Mouse (Mus musculus) limb, embryonic 14.5 days (tissue): Measurements from ENCODE around the gene Popdc2. TPM values are rescaled to one million over a fixed set of nuclear protein-coding genes. Genes with fewer than 3 reads are reported as not detected.

Experiments used
- ATAC-seq: fragments of 200-750 bp; cut with Nextera tagmentation; 2 replicates; pipeline ENCODE4 v1.8.0; 2017; ENCODE audit warnings: low read depth, moderate number of reproducible peaks, moderate TSS enrichment; ENCODE audit not compliant: low FRiP score
- DNase-seq: peaks from one replicate; pipeline ENCODE4 v3.0.0-alpha.2; 2015; ENCODE audit warnings: low spot score
- H3K27ac ChIP-seq: fragments of 300-500 bp; sonication (generic); replicated peaks from 2 replicates; pipeline ENCODE4 v1.5.1; 2014; ENCODE audit warnings: low read depth, mild to moderate bottlenecking, low read length, moderate library complexity, mixed read lengths
- H3K27me3 ChIP-seq: fragments of 300-500 bp; sonication (generic); 2 replicates; pipeline ENCODE4 v1.6.1; 2014; ENCODE audit warnings: low read length, mixed read lengths; ENCODE audit not compliant: control insufficient read depth, insufficient read depth
- H3K36me3 ChIP-seq: fragments of 300-500 bp; sonication (generic); 2 replicates; pipeline ENCODE4 v1.6.1; 2014; ENCODE audit warnings: mild to moderate bottlenecking, low read length, moderate library complexity, mixed read lengths; ENCODE audit not compliant: control insufficient read depth, insufficient read depth
- H3K4me1 ChIP-seq: fragments of 300-500 bp; sonication (generic); 2 replicates; pipeline ENCODE4 v1.6.1; 2014; ENCODE audit warnings: antibody characterized with exemption, low read length, mixed read lengths; ENCODE audit not compliant: control insufficient read depth, insufficient read depth
- H3K4me2 ChIP-seq: fragments of 300-500 bp; sonication (generic); replicated peaks from 2 replicates; pipeline ENCODE4 v1.6.1; 2014; ENCODE audit warnings: low read depth, mild to moderate bottlenecking, low read length, moderate library complexity; ENCODE audit not compliant: severe bottlenecking
- H3K4me3 ChIP-seq: fragments of 300-500 bp; sonication (generic); replicated peaks from 2 replicates; pipeline ENCODE4 v1.5.1; 2014; ENCODE audit warnings: low read length
- H3K9ac ChIP-seq: fragments of 300-500 bp; sonication (generic); 2 replicates; pipeline ENCODE4 v1.6.1; 2014; ENCODE audit warnings: mild to moderate bottlenecking, low read depth, low read length, moderate library complexity; ENCODE audit not compliant: severe bottlenecking
- H3K9me3 ChIP-seq: fragments of 300-500 bp; sonication (generic); 2 replicates; pipeline ENCODE4 v1.6.1; 2016; ENCODE audit warnings: low read length; ENCODE audit not compliant: control insufficient read depth
- POLR2A ChIP-seq: fragments of 200-500 bp; IDR thresholded peaks from 2 replicates; pipeline ENCODE4 v1.8.0; 2012; ENCODE audit warnings: inconsistent platforms, mild to moderate bottlenecking, moderate library complexity, borderline replicate concordance; ENCODE audit not compliant: insufficient read depth, insufficient read length; ENCODE audit errors: extremely low read depth
- WGBS: fragments of 180-500 bp; shearing (Covaris S2); extraction: QIAGEN DNeasy Blood & Tissue Kit; methylation state at CpG from one replicate; pipeline ENCODE4 v1.1.7; 2014; 5-methylcytosine and 5-hydroxymethylcytosine counted together
- polyA plus RNA-seq, 2 experiments: library from polyadenylated mRNA; depleted of rRNA in 1 of 2; stranded (reverse) in 1 of 2; unstranded in 1 of 2; fragments of >200 nt; fragmentation: Nextera tagmentation in 1 of 2; extraction: Ambion mirVana in 1 of 2; gene quantifications; 2 replicates each; pipeline versions ENCODE4 v1.2.1 to v1.2.3; 2012 to 2014

Gene Popdc2
- polyA plus RNA-seq, 2 experiments = 4.2 to 4.6 TPM

DNA sequence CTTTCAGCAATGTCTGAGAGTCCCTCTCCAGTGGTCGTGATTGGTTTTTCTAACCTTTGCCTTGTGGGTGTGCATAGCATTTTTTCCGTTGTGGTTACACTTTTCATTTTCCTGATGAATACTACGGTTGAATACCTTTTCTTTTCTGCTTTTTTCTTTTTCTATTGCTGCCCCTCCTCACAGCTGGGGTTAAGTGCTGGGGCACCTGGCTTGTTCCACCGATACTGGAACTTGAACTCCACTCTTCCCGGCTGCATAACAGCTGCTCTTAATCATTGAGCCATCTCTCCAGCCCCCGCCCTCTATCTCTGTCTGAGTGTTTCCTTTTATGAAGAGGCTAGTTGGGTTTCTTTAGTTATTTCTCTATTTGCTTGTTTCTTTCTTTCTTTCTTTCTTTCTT is 17.1 kb downstream of the Popdc2 start:
- ATAC-seq (no peak), DNase-seq (no peak)
- Histone ChIP-seq H3K9me3 (no peaks in the 10 kb centered on the region), H3K27me3 (no peaks in the 10 kb centered on the region), H3K4me1 (no peaks in the 10 kb centered on the region), H3K27ac (no peak overlapping the region), H3K36me3 (no peaks in the 10 kb centered on the region), H3K9ac (no peak overlapping the region), H3K4me2 (no peak overlapping the region), H3K4me3 (no peak overlapping the region)
- WGBS = 32% methylated on average over 6 of the region's 6 CpGs
- TF ChIP-seq POLR2A = no peak

DNA sequence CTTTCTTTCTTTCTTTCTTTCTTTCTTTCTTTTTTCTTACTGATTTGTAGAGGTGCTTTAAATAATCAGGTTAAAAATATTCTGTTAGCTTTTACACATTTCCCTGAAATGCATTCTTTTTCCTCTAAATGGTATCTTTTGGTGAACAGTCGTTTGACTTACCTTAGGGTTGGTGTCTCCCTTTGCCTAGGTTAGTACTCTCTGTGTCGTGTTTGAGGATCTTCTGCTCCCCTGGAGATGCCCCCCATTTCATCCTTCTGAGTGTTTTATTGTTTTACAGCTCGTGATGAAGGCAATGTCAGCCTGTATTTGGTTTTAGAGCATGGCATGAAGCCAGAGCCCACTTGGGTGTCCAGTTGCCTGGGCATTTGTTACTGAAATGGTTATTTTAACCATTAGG is 17.5 kb downstream of the Popdc2 start:
- no peak for ATAC-seq
- Histone ChIP-seq H3K36me3 (no peaks in the 10 kb centered on the region), H3K4me1 (no peaks in the 10 kb centered on the region), H3K27me3 (no peaks in the 10 kb centered on the region), H3K9ac (no peak overlapping the region), H3K4me3 (no peak overlapping the region), H3K27ac (no peak overlapping the region), H3K9me3 (no peaks in the 10 kb centered on the region), H3K4me2 (no peak overlapping the region)
- no peak for DNase-seq
- no peak for TF ChIP-seq POLR2A
- 29% methylated on average over 3 of the region's 3 CpGs for WGBS

DNA sequence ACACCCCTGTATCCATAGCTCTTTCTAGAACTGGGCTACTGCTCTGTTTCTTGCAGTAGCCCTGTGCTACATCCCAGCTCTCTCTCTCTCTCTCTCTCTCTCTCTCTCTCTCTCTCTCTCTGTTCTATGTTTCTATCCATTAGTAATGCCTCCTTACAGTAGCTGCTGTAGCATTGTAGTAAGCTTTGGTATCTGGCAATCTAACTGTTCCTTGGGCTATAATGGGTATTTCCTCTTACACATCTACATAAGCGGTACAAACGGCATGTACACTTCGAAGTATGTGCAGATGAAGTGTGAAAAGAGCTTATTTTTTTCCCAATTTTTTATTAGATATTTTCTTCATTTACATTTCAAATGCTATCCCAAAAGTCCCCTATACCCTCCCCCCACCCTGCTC is 17.9 kb downstream of the Popdc2 start:
- Histone ChIP-seq H3K4me2 (no peak overlapping the region), H3K27me3 (no peaks in the 10 kb centered on the region), H3K9me3 (no peaks in the 10 kb centered on the region), H3K27ac (no peak overlapping the region), H3K4me1 (no peaks in the 10 kb centered on the region), H3K9ac (no peak overlapping the region), H3K4me3 (no peak overlapping the region), H3K36me3 (no peaks in the 10 kb centered on the region)
- WGBS = 89% methylated on average over 3 of the region's 3 CpGs
- TF ChIP-seq POLR2A = no peak
- ATAC-seq = no peak
- no peak for DNase-seq

DNA sequence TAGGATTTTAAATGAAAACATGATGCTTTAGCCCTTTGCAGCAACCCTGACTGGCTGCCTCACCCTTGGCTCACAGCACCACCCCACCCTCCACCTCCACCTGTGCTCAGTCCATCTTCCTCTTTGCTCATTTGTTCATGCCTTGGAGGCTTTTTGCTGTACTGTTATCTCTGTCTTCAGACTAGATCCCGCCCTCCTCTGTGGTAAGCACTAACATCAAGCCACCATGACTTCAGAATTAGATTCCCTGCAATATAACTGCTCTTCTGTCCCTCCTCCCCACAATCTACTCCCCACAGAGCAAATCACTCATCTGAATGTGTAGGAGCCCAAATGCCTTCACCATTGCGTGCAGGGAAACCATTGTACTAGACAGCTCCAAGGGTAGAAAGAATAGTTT is 21.7 kb downstream of the Popdc2 start:
- H3K36me3 ChIP-seq = no peaks in the 10 kb centered on the region
- no peak for ATAC-seq
- H3K4me3 ChIP-seq = no peak overlapping the region
- H3K9me3 ChIP-seq = no peaks in the 10 kb centered on the region
- H3K27me3 ChIP-seq = no peaks in the 10 kb centered on the region
- H3K4me2 ChIP-seq = no peak overlapping the region
- 82% methylated on average over 2 of the region's 2 CpGs for WGBS
- no peak overlapping the region for H3K9ac ChIP-seq
- no peak overlapping the region for H3K27ac ChIP-seq
- H3K4me1 ChIP-seq = no peaks in the 10 kb centered on the region
- no peak for TF ChIP-seq POLR2A
- DNase-seq = no peak

DNA sequence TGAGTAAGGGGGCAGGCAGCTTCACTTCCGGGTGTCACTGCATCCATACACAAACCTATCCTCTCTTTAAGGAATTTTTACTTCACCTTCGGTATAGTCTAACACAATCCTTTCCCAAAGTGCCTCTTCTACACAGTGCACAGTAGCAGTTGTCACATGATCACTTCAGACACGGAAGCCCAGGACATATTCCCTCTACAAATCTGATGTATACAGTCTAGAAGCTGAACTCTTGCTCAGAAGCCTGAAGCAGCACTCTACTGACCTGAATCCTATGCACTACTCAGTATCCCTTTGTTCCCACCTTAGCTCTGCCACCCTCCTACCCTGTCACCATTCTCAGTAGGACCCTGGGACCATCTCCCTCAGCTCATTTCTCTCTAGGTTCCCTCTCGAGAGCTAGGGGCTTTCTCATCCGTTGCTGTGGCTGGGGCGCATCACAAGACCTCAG is 23.2 kb downstream of the Popdc2 start:
- Histone ChIP-seq H3K4me1 (no peaks in the 10 kb centered on the region), H3K4me3 (no peak overlapping the region), H3K27me3 (no peaks in the 10 kb centered on the region), H3K9me3 (no peaks in the 10 kb centered on the region), H3K4me2 (no peak overlapping the region), H3K36me3 (no peaks in the 10 kb centered on the region), H3K27ac (no peak overlapping the region), H3K9ac (no peak overlapping the region)
- no peak for TF ChIP-seq POLR2A
- 87% methylated on average over 6 of the region's 6 CpGs for WGBS
- DNase-seq = no peak
- no peak for ATAC-seq

DNA sequence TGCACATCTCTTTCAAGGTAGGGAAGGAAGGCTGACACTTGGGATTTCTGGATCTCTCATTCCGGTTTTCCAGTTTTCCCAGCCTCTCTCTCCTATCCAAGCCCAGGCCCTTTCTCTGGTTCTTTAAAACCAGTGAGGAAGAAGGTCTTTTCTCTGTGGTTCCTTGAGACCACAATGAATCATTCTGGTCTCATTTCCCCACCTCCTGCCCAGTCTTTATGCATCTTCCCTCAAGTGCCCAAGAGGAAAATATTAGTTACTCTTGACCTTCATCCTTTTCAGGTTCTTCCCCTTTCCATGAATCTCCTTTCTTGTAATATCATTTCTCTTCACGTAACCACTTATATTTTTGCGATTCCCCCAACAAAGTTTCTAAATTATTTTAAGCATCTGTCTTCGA is 23.7 kb downstream of the Popdc2 start:
- 95% methylated on average over 4 of the region's 4 CpGs for WGBS
- Histone ChIP-seq H3K4me2 (no peak overlapping the region), H3K27me3 (no peaks in the 10 kb centered on the region), H3K27ac (no peak overlapping the region), H3K36me3 (no peaks in the 10 kb centered on the region), H3K4me1 (no peaks in the 10 kb centered on the region), H3K4me3 (no peak overlapping the region), H3K9me3 (no peaks in the 10 kb centered on the region), H3K9ac (no peak overlapping the region)
- ATAC-seq (no peak), DNase-seq (no peak)
- TF ChIP-seq POLR2A = no peak
